Mouse (Mus musculus): ENCODE results near the gene Rps6kb2. TPM values are rescaled to one million over a fixed set of nuclear protein-coding genes. Genes with fewer than 3 reads are reported as not detected.

Gene Rps6kb2
- polyA plus RNA-seq (2011; ENCODE audit: insufficient read length, low read depth, missing spikeins), result 18.7 and 35.9 TPM in 2 replicates

DNA sequence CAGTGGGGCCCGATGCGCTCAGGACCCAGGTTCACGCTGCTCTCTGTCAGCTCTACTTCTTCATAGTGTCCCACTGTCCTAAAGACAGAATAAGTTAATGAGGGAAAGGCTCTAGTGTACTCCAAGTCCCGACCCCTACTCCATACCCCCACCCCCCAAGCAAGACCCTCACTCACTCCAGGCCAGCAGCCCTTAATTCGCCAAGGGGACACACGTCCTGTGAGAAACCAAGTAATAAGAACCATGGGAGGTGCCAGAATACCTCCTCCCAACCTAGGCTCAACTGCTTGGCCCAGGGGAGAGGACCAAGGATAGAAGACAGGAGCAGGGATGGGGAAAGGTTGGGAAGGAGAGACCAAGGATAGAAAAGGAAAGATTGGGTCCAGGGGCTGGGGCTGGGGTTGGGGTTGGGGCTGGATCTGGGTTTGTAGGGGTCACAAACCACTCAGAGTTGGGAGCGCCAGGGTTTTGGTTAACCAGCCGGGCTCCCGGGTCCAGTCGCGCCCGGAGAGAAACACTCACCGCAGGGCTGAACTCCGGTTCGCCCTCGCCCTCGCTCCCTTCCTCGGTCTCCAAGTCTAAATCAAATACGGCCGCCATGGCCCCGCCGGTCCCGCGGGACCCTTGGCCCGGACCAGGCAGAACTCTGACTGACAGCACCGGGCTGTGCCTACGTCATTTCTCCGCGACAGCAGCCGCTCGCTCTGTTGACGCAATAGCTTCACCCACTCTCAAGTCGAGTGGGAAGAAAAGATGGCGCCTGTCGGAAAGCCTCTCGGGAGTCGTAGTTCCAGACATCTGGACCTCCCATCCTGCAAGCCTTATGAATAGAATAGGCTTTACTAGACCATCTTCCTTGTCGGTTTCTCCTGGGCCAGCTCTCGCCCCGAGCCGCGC is at the start of gene Rps6kb2:
Gene Rps6kb2, minus strand, starts transcription at position 709 of the 897 bp plus-strand sequence.
- no peak for TF ChIP-seq CTCF (IDR thresholded peaks at IDR 0.05; ENCODE audit: borderline replicate concordance, insufficient read depth, low read length)
- peak; percentile 66 for TF ChIP-seq POLR2A (IDR thresholded peaks at IDR 0.05; ENCODE audit: low read depth, low read length)
- H3K27ac ChIP-seq (ENCODE audit: insufficient read depth, low read length), result no peak within 1 kb of the TSS

GRCm38 (mm10) chr19:4211891-4212588 is 48.9 kb upstream of the Rps6kb2 start:
- H3K27ac ChIP-seq (ENCODE audit: insufficient read depth, low read length), result no peak overlapping the region; the same call in 1 of the 2 replicates
- H3K4me1 ChIP-seq (ENCODE audit: control insufficient read depth, insufficient read depth, low read length), result peaks cover 15% of the 10 kb centered on the region
- TF ChIP-seq CTCF (IDR thresholded peaks at IDR 0.05; ENCODE audit: borderline replicate concordance, insufficient read depth, low read length), result no peak
- no peak for TF ChIP-seq POLR2A (IDR thresholded peaks at IDR 0.05; ENCODE audit: low read depth, low read length)
- H3K4me3 ChIP-seq (ENCODE audit: insufficient read depth, low read length), result no peak overlapping the region

More for the DNA sequence above, at the start of gene Rps6kb2:
- Histone ChIP-seq H3K4me3 (ENCODE audit: insufficient read depth, low read length) (peak within 1 kb of the TSS; percentile 74), H3K4me1 (ENCODE audit: control insufficient read depth, insufficient read depth, low read length) (no peaks in the 10 kb centered on the region)

DNA sequence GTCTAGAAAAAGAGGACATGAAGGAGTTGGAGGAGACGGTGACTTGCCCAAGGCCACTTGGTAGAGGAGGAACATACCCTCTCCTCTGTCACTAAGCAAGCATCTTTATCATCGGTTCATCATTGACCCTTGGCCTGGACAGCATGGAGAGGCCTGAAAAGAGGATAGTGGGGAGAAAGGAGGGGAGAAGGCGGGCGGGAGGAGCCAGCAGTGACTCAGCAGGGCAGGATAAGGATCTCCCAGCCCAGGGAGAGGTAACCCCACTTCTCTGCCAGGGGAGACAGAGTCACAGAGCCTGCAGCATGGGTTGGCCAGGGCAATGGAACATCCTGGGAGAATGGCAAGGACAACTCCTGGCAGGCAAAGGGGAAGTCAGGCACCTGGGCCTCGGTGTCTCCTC is 45.4 kb upstream of the Rps6kb2 start:
- H3K4me1 ChIP-seq (ENCODE audit: control insufficient read depth, insufficient read depth, low read length), result peaks cover 6% of the 10 kb centered on the region
- TF ChIP-seq CTCF (IDR thresholded peaks at IDR 0.05; ENCODE audit: borderline replicate concordance, insufficient read depth, low read length), result no peak
- no peak for TF ChIP-seq POLR2A (IDR thresholded peaks at IDR 0.05; ENCODE audit: low read depth, low read length)

GRCm38 (mm10) chr19:4206971-4207370 is 43.8 kb upstream of the Rps6kb2 start:
- TF ChIP-seq CTCF (IDR thresholded peaks at IDR 0.05; ENCODE audit: borderline replicate concordance, insufficient read depth, low read length), result peak; percentile 95
- no peak for TF ChIP-seq POLR2A (IDR thresholded peaks at IDR 0.05; ENCODE audit: low read depth, low read length)
- Histone ChIP-seq H3K27ac (ENCODE audit: insufficient read depth, low read length) (no peak overlapping the region), H3K4me1 (ENCODE audit: control insufficient read depth, insufficient read depth, low read length) (no peaks in the 10 kb centered on the region; the same call in 1 of the 2 replicates), H3K4me3 (ENCODE audit: insufficient read depth, low read length) (no peak overlapping the region)

More for the DNA sequence above, 45.4 kb upstream of the Rps6kb2 start:
- Histone ChIP-seq H3K4me3 (ENCODE audit: insufficient read depth, low read length) (no peak overlapping the region), H3K27ac (ENCODE audit: insufficient read depth, low read length) (no peak overlapping the region)

- no peak for TF ChIP-seq POLR2A (IDR thresholded peaks at IDR 0.05; ENCODE audit: low read depth, low read length)
- TF ChIP-seq CTCF (IDR thresholded peaks at IDR 0.05; ENCODE audit: borderline replicate concordance, insufficient read depth, low read length), result no peak
- H3K27ac ChIP-seq (ENCODE audit: insufficient read depth, low read length), result no peak overlapping the region
- H3K4me3 ChIP-seq (ENCODE audit: insufficient read depth, low read length), result no peak overlapping the region
- peaks cover 5% of the 10 kb centered on the region; the same call in 1 of the 2 replicates for H3K4me1 ChIP-seq (ENCODE audit: control insufficient read depth, insufficient read depth, low read length)
Observed at GRCm38 (mm10) chr19:4204889-4205288, 41.7 kb upstream of the Rps6kb2 start.

- no peak overlapping the region for H3K27ac ChIP-seq (ENCODE audit: insufficient read depth, low read length)
- no peak for TF ChIP-seq POLR2A (IDR thresholded peaks at IDR 0.05; ENCODE audit: low read depth, low read length)
- H3K4me3 ChIP-seq (ENCODE audit: insufficient read depth, low read length), result no peak overlapping the region
- H3K4me1 ChIP-seq (ENCODE audit: control insufficient read depth, insufficient read depth, low read length), result peaks cover 5% of the 10 kb centered on the region; the same call in 1 of the 2 replicates
Observed at GRCm38 (mm10) chr19:4203604-4204326, 40.6 kb upstream of the Rps6kb2 start.

- TF ChIP-seq POLR2A (IDR thresholded peaks at IDR 0.05; ENCODE audit: low read depth, low read length) (no peak), CTCF (IDR thresholded peaks at IDR 0.05; ENCODE audit: borderline replicate concordance, insufficient read depth, low read length) (no peak)
- Histone ChIP-seq H3K27ac (ENCODE audit: insufficient read depth, low read length) (no peak overlapping the region), H3K4me1 (ENCODE audit: control insufficient read depth, insufficient read depth, low read length) (peaks cover 5% of the 10 kb centered on the region; the same call in 1 of the 2 replicates), H3K4me3 (ENCODE audit: insufficient read depth, low read length) (no peak overlapping the region)
Observed at GRCm38 (mm10) chr19:4203148-4203547, 40.0 kb upstream of the Rps6kb2 start.

DNA sequence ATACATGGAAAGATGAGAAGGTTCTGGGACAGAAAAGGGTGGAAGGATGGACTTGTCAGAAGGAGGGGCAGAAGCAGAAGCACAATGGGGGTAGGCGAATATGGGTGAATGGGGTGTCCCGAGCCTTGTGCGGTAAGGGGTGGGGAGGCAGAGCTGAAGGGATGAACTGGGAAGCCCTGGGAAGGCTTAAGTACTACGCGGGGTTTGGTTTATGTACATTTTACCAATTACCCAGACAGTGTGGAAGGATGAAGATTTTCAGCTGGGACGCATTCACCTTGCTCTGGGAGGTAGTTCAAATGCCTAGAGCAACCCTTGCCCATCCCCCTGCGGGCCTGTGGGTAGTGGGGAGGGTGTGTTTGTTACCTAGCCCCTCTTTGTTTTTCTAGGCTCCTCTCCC is 39.0 kb upstream of the Rps6kb2 start:
- TF ChIP-seq POLR2A (IDR thresholded peaks at IDR 0.05; ENCODE audit: low read depth, low read length), result no peak
- no peak for TF ChIP-seq CTCF (IDR thresholded peaks at IDR 0.05; ENCODE audit: borderline replicate concordance, insufficient read depth, low read length)
- H3K4me3 ChIP-seq (ENCODE audit: insufficient read depth, low read length), result peak overlapping the region; percentile 52
- no peak overlapping the region for H3K27ac ChIP-seq (ENCODE audit: insufficient read depth, low read length)
- H3K4me1 ChIP-seq (ENCODE audit: control insufficient read depth, insufficient read depth, low read length), result peaks cover 5% of the 10 kb centered on the region; the same call in 1 of the 2 replicates

DNA sequence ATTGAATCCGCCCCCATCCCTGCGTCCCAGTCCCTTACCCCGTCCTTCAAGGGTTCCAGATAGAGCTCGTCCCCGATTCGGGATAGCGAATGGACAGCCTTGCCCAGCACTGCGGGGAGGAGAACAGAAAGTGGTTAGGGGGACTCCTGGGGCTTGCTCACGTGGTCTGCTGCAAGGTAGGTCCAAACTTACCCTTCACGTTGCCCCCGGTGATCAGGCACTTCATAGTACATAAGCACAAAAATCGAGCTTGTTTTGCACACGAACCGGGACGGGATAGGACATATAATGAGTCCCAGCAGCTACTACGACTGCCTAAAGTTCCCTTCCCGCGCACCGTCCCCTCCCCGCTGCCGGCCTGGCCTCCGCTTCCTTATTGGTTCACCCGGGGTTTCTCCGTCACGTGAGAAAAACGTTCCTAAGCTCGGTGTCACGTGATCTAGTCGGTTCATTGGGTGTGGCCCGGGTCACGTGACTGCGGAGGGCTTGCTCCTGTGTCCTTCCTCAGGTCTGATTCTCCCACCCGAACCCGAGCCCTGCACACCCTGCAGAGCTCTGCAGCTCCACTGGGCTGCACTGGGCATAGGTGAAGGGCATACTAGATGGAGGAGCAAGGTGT is 38.2 kb upstream of the Rps6kb2 start, which contains the start of gene Rad9a:
Gene Rad9a, minus strand, starts transcription at position 372 of the 619 bp plus-strand sequence.
- peaks cover 10% of the 10 kb centered on the region for H3K4me1 ChIP-seq (ENCODE audit: control insufficient read depth, insufficient read depth, low read length)
- TF ChIP-seq CTCF (IDR thresholded peaks at IDR 0.05; ENCODE audit: borderline replicate concordance, insufficient read depth, low read length) (no peak), POLR2A (IDR thresholded peaks at IDR 0.05; ENCODE audit: low read depth, low read length) (peak; percentile 88)
- H3K27ac ChIP-seq (ENCODE audit: insufficient read depth, low read length), result peak within 1 kb of the TSS; percentile 33
- H3K4me3 ChIP-seq (ENCODE audit: insufficient read depth, low read length), result peak within 1 kb of the TSS; percentile 61
